Mouse (Mus musculus) adipocyte (in vitro differentiated cells): ENCODE measurements around the gene Gnb3.
"Not testable (repeated sequence)": the region's sequence is repeated elsewhere in the genome, so short reads cannot be mapped to it uniquely, and the experiment has no call there.

Experiments used
- DNase-seq: peaks from one replicate; pipeline ENCODE4 v3.0.0-alpha.2; 2016; ENCODE audit warnings: low spot score

Gnb3 gene

GRCm38 (mm10) chr6:124803061-124803460 is 37.0 kb downstream of the Gnb3 start:
- DNase-seq = no peak

GRCm38 (mm10) chr6:124802400-124802799 is 37.7 kb downstream of the Gnb3 start:
- not testable (repeated sequence) for DNase-seq

- no peak for DNase-seq
Observed at GRCm38 (mm10) chr6:124796200-124796599, 43.9 kb downstream of the Gnb3 start.

- DNase-seq = no peak
Observed at GRCm38 (mm10) chr6:124795781-124796180, 44.3 kb downstream of the Gnb3 start.

GRCm38 (mm10) chr6:124791911-124792310 is 48.2 kb downstream of the Gnb3 start:
- DNase-seq = no peak

GRCm38 (mm10) chr6:124790121-124790520 is 50.0 kb downstream of the Gnb3 start:
- no peak for DNase-seq

GRCm38 (mm10) chr6:124789519-124789918 is 50.6 kb downstream of the Gnb3 start:
- no peak for DNase-seq

- DNase-seq = no peak
Observed at GRCm38 (mm10) chr6:124787722-124788121, 52.4 kb downstream of the Gnb3 start.

- no peak for DNase-seq
Observed at GRCm38 (mm10) chr6:124786756-124787420, 53.2 kb downstream of the Gnb3 start.
